Mouse (Mus musculus) ES-E14 (cell line): ENCODE measurements around the gene Selenow. TPM values are rescaled to one million over a fixed set of nuclear protein-coding genes. Genes with fewer than 3 reads are reported as not detected.
A peak's percentile ranks its signal among the peaks of the same experiment; 100 is the strongest.

Experiments used
- DNase-seq: peaks from one replicate; pipeline ENCODE4 v3.0.0-alpha.2; 2013; ENCODE audit warnings: low read depth, low spot score
- H3K27ac ChIP-seq: 2 replicates; pipeline ENCODE4 v1.5.1; 2012; ENCODE audit warnings: low read depth, mild to moderate bottlenecking, low read length, moderate library complexity, mixed read lengths; ENCODE audit not compliant: poor library complexity, insufficient read depth, severe bottlenecking
- H3K36me3 ChIP-seq: 2 replicates; pipeline ENCODE4 v1.6.1; 2012; ENCODE audit warnings: mild to moderate bottlenecking, low read length, moderate library complexity, mixed read lengths; ENCODE audit not compliant: control insufficient read depth, poor library complexity, insufficient read depth, severe bottlenecking
- H3K4me1 ChIP-seq, 2 experiments: fragments of 150-350 bp in 1 of 2; sonication (generic) in 1 of 2; 2 replicates each; pipeline ENCODE4 v1.6.1; 2012; ENCODE audit warnings: low read length in 2 of 2, mild to moderate bottlenecking in 1 of 2, mixed read lengths in 1 of 2; ENCODE audit not compliant: control insufficient read depth in 2 of 2, insufficient read depth in 2 of 2, poor library complexity in 1 of 2
- H3K4me3 ChIP-seq, 2 experiments: fragments of 150-350 bp in 1 of 2; sonication (generic) in 1 of 2; 2 replicates each; pipeline ENCODE4 v1.5.1; 2012; ENCODE audit warnings: low read length in 2 of 2, low read depth in 1 of 2, mild to moderate bottlenecking in 1 of 2, mixed read lengths in 1 of 2; ENCODE audit not compliant: insufficient read depth in 1 of 2, poor library complexity in 1 of 2, severe bottlenecking in 1 of 2
- H3K9ac ChIP-seq: 2 replicates; pipeline ENCODE4 v1.6.1; 2012; ENCODE audit warnings: low read depth, mild to moderate bottlenecking, low read length, mixed read lengths; ENCODE audit not compliant: poor library complexity, insufficient read depth, severe bottlenecking
- H3K9me3 ChIP-seq: fragments of 150-350 bp; sonication (generic); 2 replicates; pipeline ENCODE4 v1.6.1; 2012; ENCODE audit warnings: low read depth, mild to moderate bottlenecking, low read length; ENCODE audit not compliant: control insufficient read depth, insufficient read depth
- CHD2 ChIP-seq: IDR thresholded peaks from 2 replicates; pipeline ENCODE4 v1.6.1; 2014; ENCODE audit warnings: mild to moderate bottlenecking, low read depth, low read length, inconsistent platforms
- HCFC1 ChIP-seq: IDR thresholded peaks from 2 replicates; pipeline ENCODE4 v1.6.1; 2012; ENCODE audit warnings: low read length, inconsistent platforms, borderline replicate concordance; ENCODE audit not compliant: insufficient read depth
- MAFK ChIP-seq: IDR thresholded peaks from 2 replicates; pipeline ENCODE4 v1.6.1; 2014; ENCODE audit warnings: mild to moderate bottlenecking, low read depth, low read length, inconsistent platforms; ENCODE audit not compliant: insufficient read depth
- ZC3H11A ChIP-seq: IDR thresholded peaks from 2 replicates; pipeline ENCODE4 v1.6.1; 2012; ENCODE audit warnings: low read depth, mild to moderate bottlenecking, inconsistent platforms, low read length, borderline replicate concordance
- ZNF384 ChIP-seq: IDR thresholded peaks from 2 replicates; pipeline ENCODE4 v1.6.1; 2012; ENCODE audit warnings: low read depth, low read length, inconsistent platforms
- in situ Hi-C, 2 experiments: fragments of 600-800 bp; cut with MboI; formaldehyde crosslinking; loops; one replicate each; pipeline ENCODE4 v1.15.1; 2025; ENCODE audit warnings: low sequenced_read_pairs in 2 of 2, inconsistent platforms in 1 of 2; ENCODE audit not compliant: unreplicated experiment in 2 of 2
- total RNA-seq: library from RNA; depleted of rRNA; stranded (reverse); fragments of 300-350 nt; gene quantifications from 2 replicates; pipeline ENCODE4 v1.2.3, GENCODE M21; 2012

Gene Selenow
- total RNA-seq, 1 experiment: 54.0 TPM

DNA sequence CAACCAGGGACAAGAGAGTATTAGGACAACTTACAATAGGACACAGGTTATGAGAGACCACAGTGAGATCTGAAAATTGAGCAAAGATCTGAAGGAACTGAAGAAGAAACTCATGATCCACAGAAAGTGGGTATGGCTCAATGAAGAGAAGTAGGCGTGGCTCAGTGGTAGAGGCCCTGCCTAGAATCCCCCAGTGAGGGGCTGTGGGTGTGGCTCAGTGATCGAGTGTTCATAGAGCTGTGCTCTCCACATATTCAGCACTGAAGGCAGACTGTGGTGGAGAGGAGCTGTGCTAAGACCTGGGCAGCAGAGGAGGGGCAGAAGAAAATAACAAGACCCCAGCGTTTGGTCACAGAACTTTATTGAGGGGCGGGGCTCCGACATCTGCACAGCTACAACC is 15.3 kb upstream of the Selenow start:
- Histone ChIP-seq H3K36me3 (peaks cover 56% of the 10 kb centered on the region), H3K9ac (no peak overlapping the region), H3K4me3 (no peak overlapping the region), H3K4me1 (no peaks in the 10 kb centered on the region; a peak in 1 of 4 replicates), H3K9me3 (no peaks in the 10 kb centered on the region), H3K27ac (no peak overlapping the region)
- TF ChIP-seq HCFC1: no peak
- TF ChIP-seq ZNF384: no peak
- no peak for TF ChIP-seq CHD2
- TF ChIP-seq MAFK: no peak
- no peak for TF ChIP-seq ZC3H11A
- in situ Hi-C loops: no loop called here
- no peak for DNase-seq

- Histone ChIP-seq H3K4me3 (peak overlapping the region in 1 of 2 experiments; percentile 15; a peak in 1 of 4 replicates), H3K27ac (no peak overlapping the region), H3K4me1 (no peaks in the 10 kb centered on the region; a peak in 2 of 4 replicates), H3K9ac (no peak overlapping the region), H3K36me3 (peaks cover 18% of the 10 kb centered on the region), H3K9me3 (no peaks in the 10 kb centered on the region)
- TF ChIP-seq ZC3H11A: no peak
- TF ChIP-seq HCFC1: no peak
- TF ChIP-seq MAFK: no peak
- TF ChIP-seq ZNF384: no peak
- TF ChIP-seq CHD2: no peak
- in situ Hi-C loops: no loop called here
- no peak for DNase-seq
Measured at GRCm38 (mm10) chr7:15933437-15934359, 11.5 kb upstream of the Selenow start.

DNA sequence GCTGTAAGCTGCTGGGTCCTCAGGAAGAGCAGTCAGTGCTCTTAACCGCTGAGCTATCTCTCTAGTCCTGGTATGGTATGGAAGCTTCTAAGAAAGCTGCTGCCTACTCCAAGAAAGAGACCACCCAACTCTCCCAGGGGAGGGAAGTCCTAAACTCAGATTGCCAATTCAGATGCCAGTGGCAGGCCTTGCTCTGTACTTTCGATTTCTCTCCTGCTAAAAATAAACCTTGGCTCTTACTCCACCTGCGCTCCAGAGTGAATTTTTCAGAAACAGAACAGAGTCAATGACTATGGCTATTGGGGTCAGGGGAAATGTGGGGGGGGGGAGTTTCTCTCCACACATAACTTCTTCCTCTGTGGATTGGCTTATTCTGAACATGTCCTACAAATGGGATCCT is 9.4 kb upstream of the Selenow start:
- DNase-seq: no peak
- in situ Hi-C loops: no loop called here
- Histone ChIP-seq H3K9ac (no peak overlapping the region), H3K4me3 (no peak overlapping the region), H3K9me3 (no peaks in the 10 kb centered on the region), H3K4me1 (no peaks in the 10 kb centered on the region; a peak in 2 of 4 replicates), H3K36me3 (no peaks in the 10 kb centered on the region; the same call in 1 of the 2 replicates), H3K27ac (no peak overlapping the region)
- no peak for TF ChIP-seq HCFC1
- no peak for TF ChIP-seq ZNF384
- TF ChIP-seq ZC3H11A: no peak
- no peak for TF ChIP-seq CHD2
- no peak for TF ChIP-seq MAFK

GRCm38 (mm10) chr7:15930543-15930942 is 8.3 kb upstream of the Selenow start:
- Histone ChIP-seq H3K4me3 (no peak overlapping the region), H3K27ac (no peak overlapping the region), H3K9ac (no peak overlapping the region), H3K36me3 (no peaks in the 10 kb centered on the region), H3K4me1 (no peaks in the 10 kb centered on the region; a peak in 2 of 4 replicates), H3K9me3 (no peaks in the 10 kb centered on the region)
- DNase-seq: no peak
- TF ChIP-seq HCFC1 (no peak), ZNF384 (no peak)
- in situ Hi-C loops: no loop called here
